Mouse (Mus musculus) Patski (cell line): ENCODE data around the gene Acot2. TPM values are rescaled to one million over a fixed set of nuclear protein-coding genes. Genes with fewer than 3 reads are reported as not detected.

Experiments
- ATAC-seq: fragments of 100-300 bp; one replicate; pipeline ENCODE4 v1.8.0; 2021
- CTCF ChIA-PET: fragments of 350-600 bp; sonication (Branson Sonifier 250); formaldehyde crosslinking; loops from one replicate; lab custom pipeline; 2022; ENCODE audit warnings: inconsistent platforms; lab: Charles Lee
- POLR2A ChIA-PET: fragments of 350-600 bp; sonication (Branson Sonifier 250); formaldehyde crosslinking; loops from one replicate; lab custom pipeline; 2022; ENCODE audit warnings: antibody characterized with exemption, inconsistent platforms; lab: Charles Lee
- DNase-seq: peaks from one replicate; pipeline ENCODE4 v3.0.0-alpha.2; 2011; ENCODE audit warnings: low read depth, low spot score
- H3K27me3 ChIP-seq: fragments of 371-371 bp; one replicate; pipeline ENCODE4 v1.5.1; 2021
- CTCF ChIP-seq: fragments of 100-300 bp; IDR thresholded peaks from one replicate; pipeline ENCODE4 v1.5.1; 2021
- in situ Hi-C: fragments of 300-500 bp; cut with MboI; formaldehyde crosslinking; loops from 3 replicates; pipeline ENCODE4 v1.11.1; 2018; ENCODE audit warnings: low pct_unique_long_range_greater_than_20kb, mixed read lengths
- polyA plus RNA-seq: library from polyadenylated mRNA; unstranded; gene quantifications from one replicate; pipeline ENCODE4 v1.2.3, GENCODE M21; 2021

Acot2 gene
- polyA plus RNA-seq, 1 experiment from 2014 or later, result 33.7 TPM

DNA sequence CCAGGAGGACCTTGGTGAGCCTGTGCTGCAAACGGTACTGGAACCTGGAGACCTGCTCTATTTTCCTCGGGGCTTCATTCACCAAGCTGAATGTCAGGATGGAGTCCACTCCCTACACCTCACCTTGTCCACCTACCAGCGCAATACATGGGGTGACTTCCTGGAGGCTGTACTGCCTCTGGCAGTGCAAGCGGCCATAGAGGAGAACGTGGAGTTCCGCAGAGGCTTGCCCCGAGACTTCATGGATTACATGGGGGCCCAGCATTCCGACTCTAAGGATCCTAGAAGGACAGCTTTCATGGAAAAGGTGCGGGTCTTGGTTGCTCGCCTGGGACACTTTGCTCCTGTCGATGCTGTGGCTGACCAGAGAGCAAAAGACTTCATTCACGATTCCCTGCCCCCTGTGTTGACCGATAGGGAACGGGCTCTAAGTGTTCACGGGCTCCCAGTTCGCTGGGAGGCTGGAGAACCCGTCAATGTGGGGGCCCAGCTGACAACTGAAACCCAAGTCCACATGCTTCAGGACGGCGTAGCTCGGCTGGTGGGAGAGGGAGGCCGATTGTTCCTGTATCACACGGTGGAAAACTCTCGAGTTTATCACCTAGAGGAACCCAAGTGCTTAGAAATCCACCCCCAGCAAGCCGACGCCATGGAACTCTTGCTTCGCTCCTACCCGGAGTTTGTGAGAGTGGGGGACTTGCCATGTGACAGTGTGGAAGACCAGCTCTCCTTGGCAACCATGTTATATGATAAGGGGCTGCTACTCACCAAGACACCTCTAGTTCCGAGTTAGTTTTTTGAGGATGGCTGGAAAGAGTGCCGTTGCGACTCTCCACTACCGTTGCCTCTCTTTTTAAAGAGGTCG is 35.7 kb upstream of the Acot2 start:
- no peaks in the 10 kb centered on the region for H3K27me3 ChIP-seq
- TF ChIP-seq CTCF, result no peak
- DNase-seq, result no peak
- in situ Hi-C loops, result no loop called here
- ChIA-PET POLR2A (interaction anchor here (1.0 kb wide), 1 partner anchor 29 kb away, joined by 3 read pairs; no protein-coding TSS in a partner anchor), CTCF (no interaction called here)
- no peak for ATAC-seq

DNA sequence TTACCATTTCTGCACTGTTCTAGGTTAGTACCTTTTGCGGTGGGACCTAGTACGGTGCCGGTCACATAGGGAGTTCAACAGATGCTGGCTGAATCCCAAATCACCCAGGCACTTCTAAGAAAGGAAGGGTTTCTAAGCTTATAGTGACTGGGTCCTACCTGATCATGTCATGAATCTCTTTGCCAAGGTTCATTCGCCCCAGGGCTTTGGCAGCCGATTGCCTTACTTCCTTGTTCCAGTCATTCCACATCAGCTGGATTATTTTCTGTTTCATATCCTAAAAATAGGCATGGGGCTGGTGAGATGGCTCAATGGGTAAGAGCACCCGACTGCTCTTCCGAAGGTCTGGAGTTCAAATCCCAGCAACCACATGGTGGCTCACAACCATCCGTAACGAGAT is 29.4 kb upstream of the Acot2 start:
- in situ Hi-C loops, result no loop called here
- no peaks in the 10 kb centered on the region for H3K27me3 ChIP-seq
- no peak for TF ChIP-seq CTCF
- CTCF ChIA-PET, result interaction anchor here (0.9 to 1.9 kb wide), 2 partner anchors 8 to 10 kb away, joined by 3 to 5 read pairs; no protein-coding TSS in a partner anchor
- no peak for DNase-seq
- no peak for ATAC-seq
- POLR2A ChIA-PET, result no interaction called here

DNA sequence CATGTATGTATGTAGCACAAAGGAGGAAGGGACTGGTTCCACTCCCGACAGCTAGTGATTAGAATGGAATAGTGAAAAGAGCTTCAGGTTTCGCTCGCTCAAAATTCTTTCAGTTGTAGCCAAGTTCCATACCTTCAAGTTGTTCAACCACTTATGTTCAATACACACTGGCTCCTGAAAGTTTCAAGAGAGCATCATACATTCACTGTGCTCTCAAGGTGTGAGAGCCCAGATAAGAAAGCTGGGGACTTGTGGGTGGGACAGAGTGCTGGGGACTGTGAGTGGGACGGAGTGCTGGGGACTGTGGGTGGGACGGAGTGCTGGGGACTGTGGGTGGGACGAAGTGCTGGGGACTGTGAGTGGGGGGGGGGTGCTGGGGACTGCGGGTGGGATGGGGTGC is 22.4 kb upstream of the Acot2 start:
- ChIA-PET CTCF (no interaction called here), POLR2A (no interaction called here)
- no peak for TF ChIP-seq CTCF
- no peaks in the 10 kb centered on the region for H3K27me3 ChIP-seq
- ATAC-seq (no peak), DNase-seq (no peak)
- in situ Hi-C loops, result no loop called here

DNA sequence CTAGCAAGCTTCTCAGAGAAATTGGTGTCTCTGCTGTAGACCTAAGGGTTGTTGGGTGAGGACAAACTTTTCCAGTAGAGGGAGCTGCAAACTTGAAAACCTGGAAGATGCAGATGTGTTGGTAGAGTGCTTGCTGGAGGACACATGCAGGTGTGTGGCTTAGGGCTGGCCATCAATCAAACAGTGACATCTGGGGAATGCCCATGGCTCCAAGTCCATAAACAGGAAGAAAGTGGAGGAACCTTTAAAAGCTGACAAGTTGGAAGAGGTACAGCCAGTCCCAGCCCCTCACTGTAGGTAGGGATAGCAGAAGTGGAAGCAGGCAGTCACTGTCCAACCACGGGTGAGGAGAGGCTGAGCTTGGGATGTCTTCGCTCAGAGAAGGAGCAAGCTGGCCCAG is 15.5 kb upstream of the Acot2 start:
- in situ Hi-C loops, result loop anchor here (5.0 to 10.0 kb wide), 4 partner anchors 55 to 283 kb away; no protein-coding TSS in a partner anchor
- H3K27me3 ChIP-seq, result no peaks in the 10 kb centered on the region
- peak; percentile 84 for TF ChIP-seq CTCF
- ChIA-PET POLR2A (no interaction called here), CTCF (interaction anchor here (0.9 to 2.2 kb wide), 10 partner anchors 15 to 173 kb away, joined by 3 to 11 read pairs (median 6); partner anchors contain the start of gene Acot2)
- no peak for DNase-seq
- peak; percentile 62 for ATAC-seq

DNA sequence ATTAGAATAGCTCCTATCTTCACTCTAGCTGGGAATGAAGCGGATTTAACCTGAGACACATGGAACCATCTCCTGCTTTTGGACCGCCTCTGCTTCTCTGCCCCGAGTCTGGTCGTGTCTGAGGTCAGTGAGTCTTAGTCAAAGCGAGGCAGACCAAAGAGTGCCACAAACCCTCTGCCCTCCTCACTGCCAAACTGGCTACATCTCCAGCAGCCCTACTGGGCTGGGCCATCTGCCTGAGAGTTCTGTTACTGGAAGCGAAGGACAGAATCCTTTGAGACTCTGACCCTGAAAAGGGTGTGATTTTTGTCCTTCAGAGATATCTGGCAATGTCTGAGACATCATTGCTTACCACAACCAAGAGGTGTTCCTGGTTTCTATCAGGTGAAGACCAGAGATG is 8.8 kb upstream of the Acot2 start:
- ChIA-PET POLR2A (no interaction called here), CTCF (interaction anchor here (4.8 kb wide), 1 partner anchor 9 kb away, joined by 20 read pairs; the partner anchor contains the start of gene Acot2)
- DNase-seq, result no peak
- TF ChIP-seq CTCF, result no peak
- in situ Hi-C loops, result loop anchor here (10.0 kb wide), 2 partner anchors 156 to 276 kb away; no protein-coding TSS in a partner anchor
- no peak for ATAC-seq
- no peaks in the 10 kb centered on the region for H3K27me3 ChIP-seq

DNA sequence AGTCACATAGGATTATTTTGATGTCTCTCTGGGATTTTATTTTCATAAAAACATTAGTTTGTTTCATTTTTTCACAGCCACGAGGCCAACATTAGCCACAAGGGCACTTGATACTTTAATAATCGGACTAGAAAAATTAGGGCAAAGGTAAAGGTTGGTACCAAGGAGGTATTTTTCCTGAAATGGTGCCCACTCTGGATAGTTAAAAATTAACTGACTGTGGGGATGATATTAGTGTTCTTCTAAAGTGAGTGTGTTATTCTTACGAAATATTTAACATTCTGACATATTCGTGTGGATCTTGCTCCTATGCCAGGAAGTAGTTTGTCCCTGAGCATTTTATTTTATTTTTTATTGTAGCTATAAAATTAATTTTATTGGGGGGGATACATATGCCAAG is 6.0 kb upstream of the Acot2 start:
- DNase-seq, result no peak
- ChIA-PET POLR2A (interaction anchor here (0.6 to 0.7 kb wide), 2 partner anchors 12 to 69 kb away, joined by 3 read pairs; no protein-coding TSS in a partner anchor), CTCF (no interaction called here)
- in situ Hi-C loops, result no loop called here
- TF ChIP-seq CTCF, result no peak
- no peak for ATAC-seq
- no peaks in the 10 kb centered on the region for H3K27me3 ChIP-seq

DNA sequence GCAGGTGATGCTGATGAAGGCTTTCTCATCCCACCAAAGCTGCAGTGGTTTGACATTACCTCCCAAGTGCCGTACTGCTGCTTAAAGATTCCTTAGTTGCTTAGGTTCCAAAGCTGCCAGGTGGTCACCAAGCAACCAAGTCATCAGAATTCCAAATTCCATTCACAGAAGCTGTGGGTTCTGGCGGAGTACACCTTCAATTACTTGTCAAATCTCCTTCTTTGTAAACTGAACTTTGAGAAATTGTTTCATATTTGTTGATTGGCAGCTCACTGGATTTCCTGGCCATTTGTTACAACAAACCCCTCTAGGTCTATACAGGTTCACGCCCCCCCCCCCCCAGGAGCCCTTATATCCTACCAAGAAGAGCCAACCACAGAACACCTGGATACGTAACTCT is 2.9 kb upstream of the Acot2 start, which contains the start of gene Heatr4:
Gene Heatr4 (minus strand): TSS at position 101 of the 400 bp plus-strand sequence.
- CTCF ChIA-PET, result no interaction called here
- POLR2A ChIA-PET, result interaction anchor here (0.6 kb wide), 1 partner anchor 252 kb away, joined by 3 read pairs; no protein-coding TSS in a partner anchor
- in situ Hi-C loops, result no loop called here
- no peak for TF ChIP-seq CTCF
- no peak for DNase-seq
- ATAC-seq, result no peak
- no peaks in the 10 kb centered on the region for H3K27me3 ChIP-seq

DNA sequence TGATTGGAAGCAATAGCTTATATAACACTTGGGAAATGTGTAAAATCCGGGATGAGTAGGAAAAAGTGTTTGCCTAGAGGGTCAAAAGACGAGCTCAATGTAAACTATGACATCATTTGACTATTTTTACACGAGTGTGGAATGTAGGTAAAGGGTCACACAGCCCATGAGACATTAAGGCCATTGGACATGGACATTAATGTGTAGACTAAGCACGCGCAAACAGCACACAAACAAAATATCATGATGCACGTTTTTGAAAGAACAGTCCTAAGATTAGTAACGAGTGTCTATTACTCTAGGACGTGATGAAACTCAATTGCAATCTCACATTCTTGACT is 449 bp upstream of the Acot2 start:
- in situ Hi-C loops, result no loop called here
- no peak for TF ChIP-seq CTCF
- ChIA-PET POLR2A (interaction anchor here (1.3 kb wide), 1 partner anchor 14 kb away, joined by 3 read pairs; no protein-coding TSS in a partner anchor), CTCF (interaction anchor here (1.1 to 3.5 kb wide), 8 partner anchors 11 to 65 kb away, joined by 3 to 20 read pairs (median 8); partner anchors contain the start of gene Acot3)
- DNase-seq (no peak), ATAC-seq (no peak)
- H3K27me3 ChIP-seq, result no peaks in the 10 kb centered on the region

DNA sequence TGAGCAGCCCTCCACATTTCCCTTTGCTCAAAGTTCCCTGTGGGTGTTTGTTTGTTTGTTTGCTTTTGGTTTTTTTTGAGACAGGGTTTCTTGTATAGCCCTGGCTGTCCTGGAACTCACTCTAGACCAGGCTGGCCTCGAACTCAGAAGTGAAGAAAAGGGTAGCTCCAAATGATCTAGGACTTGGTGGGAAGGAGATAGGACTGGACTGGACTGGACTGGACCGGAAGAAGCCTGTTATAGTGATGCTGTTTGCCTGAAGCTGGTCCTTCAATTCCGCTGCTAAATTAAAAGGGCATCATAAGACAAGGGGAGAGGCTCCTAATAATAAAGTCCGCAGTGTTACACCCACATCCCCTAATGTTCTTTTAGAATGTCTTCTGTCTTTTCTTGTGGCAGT is 822 bp downstream of the Acot2 start:
- POLR2A ChIA-PET, result interaction anchor here (1.0 kb wide), 1 partner anchor 23 kb away, joined by 3 read pairs; no protein-coding TSS in a partner anchor

DNA sequence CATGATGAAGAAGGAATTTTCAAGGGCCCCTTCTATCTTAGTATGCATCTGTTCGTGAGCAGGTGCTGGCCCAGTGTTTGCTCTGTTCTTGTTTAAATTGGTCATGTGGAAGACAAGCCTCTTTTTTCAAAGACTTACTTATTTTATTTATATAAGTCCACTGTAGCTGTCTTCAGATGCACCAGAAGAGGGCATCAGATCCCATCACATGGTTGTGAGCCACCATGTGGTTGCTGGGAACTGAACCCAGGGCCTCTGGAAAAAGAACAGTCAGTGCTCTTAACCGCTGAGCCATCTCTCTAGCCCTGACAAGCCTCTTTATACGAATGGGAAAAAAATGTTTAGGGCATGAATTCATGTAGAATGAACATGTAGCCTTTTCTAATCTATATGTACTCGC is 1.7 kb downstream of the Acot2 start:
- CTCF ChIA-PET, result interaction anchor here (3.2 to 3.5 kb wide), 2 partner anchors 10 to 41 kb away, joined by 10 to 15 read pairs; no protein-coding TSS in a partner anchor
- in situ Hi-C loops, result no loop called here
- no peak for ATAC-seq
- H3K27me3 ChIP-seq, result no peaks in the 10 kb centered on the region
- TF ChIP-seq CTCF, result no peak
- POLR2A ChIA-PET, result interaction anchor here (1.0 kb wide), 1 partner anchor 22 kb away, joined by 3 read pairs; no protein-coding TSS in a partner anchor
- DNase-seq, result no peak

More for the DNA sequence above, 822 bp downstream of the Acot2 start:
- DNase-seq (no peak), ATAC-seq (no peak)
- no peak for TF ChIP-seq CTCF
- H3K27me3 ChIP-seq, result no peaks in the 10 kb centered on the region
- CTCF ChIA-PET, result interaction anchor here (1.4 to 3.5 kb wide), 4 partner anchors 11 to 42 kb away, joined by 4 to 20 read pairs (median 12); no protein-coding TSS in a partner anchor
- in situ Hi-C loops, result no loop called here
